Mouse (Mus musculus): ENCODE measurements around the gene Camta1.

- TF ChIP-seq POLR2A (IDR thresholded peaks at IDR 0.05; ENCODE audit: extremely low read depth, insufficient read depth, low read length) = no peak
- TF ChIP-seq CTCF (IDR thresholded peaks at IDR 0.05; ENCODE audit: low read depth, low read length) = no peak
These were observed 904.6 kb downstream of the Camta1 start for GRCm38 (mm10) chr4:150957106-150957458.

All from liver, adult 2 months (tissue).